Mouse (Mus musculus): ENCODE data around the gene Ddc. TPM values are rescaled to one million over a fixed set of nuclear protein-coding genes. Genes with fewer than 3 reads are reported as not detected.
A peak's percentile ranks its signal among the peaks of the same experiment; 100 is the strongest.

The Ddc gene
- polyA plus RNA-seq, 1 experiment from 2014 or later: 14.3 TPM

DNA sequence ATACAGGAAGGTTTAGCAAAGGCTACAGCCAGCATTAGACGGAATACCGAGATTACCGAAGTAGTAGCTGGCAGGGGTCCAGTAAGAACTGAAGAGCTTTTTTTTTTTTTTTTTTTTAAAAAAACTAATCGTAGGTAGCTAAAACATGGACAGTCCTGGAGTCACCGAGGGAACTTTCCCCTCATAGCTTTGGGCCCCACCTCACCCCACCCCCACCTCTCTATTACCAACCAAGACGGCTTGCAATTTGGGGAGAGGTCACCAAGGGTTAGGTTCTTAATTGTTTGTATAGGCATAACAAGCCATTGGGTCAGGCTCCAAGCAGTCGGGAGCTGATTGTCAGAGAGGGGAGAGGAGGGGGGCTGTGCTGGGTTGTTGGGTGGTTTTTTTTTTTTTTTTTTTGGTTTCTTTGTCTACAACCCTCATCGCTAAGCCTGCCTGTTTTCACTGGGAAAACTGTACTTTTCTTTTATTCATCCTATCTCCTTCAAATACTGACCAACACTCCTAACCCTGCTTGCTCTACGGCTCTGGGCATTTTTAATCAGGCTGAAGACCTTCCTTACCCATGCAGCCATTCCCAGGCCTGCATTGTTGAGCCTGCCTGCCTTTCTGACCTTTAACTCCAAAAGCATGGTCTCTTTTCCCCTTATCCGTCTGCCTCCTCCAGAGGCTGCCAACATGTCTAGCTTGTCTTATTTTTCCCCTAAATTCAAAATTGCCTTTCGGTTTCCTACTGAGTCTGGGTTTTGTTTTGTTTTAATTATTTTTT, 88.4 kb downstream of the Ddc start:
- Histone ChIP-seq H3K36me3 (peaks cover 15% of the 10 kb centered on the region), H3K4me1 (peaks cover 24% of the 10 kb centered on the region), H3K9me3 (replicated peaks) (no peaks in the 10 kb centered on the region), H3K4me2 (peak overlapping the region; percentile 71), H3K9ac (peak overlapping the region; percentile 77), H3K27me3 (no peaks in the 10 kb centered on the region), H3K27ac (peak overlapping the region; percentile 100), H3K4me3 (replicated peaks) (peak overlapping the region; percentile 72)
- peak; percentile 27 for ATAC-seq (replicated peaks; ENCODE audit: low FRiP score)
- 4% methylated on average over 11 of the region's 11 CpGs for WGBS

DNA sequence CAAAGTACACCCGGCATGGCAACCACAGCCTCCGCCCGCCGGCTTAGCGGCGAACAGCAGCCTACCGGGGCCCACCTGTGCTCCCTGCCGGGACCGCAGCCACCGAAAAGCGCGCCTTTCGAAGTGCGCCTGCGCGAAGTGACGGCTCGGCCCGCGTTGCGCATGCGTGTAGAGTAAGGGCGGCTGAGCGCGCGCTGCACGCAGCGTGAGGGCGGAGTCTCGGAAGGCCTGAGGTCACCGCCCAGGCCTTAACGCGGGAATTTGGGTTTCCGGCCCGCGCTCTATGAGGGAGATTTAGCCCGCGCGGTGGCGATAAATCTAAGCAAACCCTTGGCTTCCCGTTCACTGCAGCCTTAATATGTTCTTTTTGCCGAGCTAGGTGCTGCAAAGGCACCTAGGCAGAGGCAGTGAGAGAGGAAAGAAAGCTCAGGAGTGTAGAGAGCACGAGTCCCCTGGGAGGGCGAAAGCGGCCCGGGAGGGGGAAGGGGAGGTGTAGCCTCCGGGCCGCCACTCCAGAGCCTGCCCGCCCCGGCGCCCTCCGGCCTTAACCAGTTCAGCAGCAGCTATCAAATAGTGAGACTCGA, 89.0 kb downstream of the Ddc start, which contains the start of gene Fignl1:
Fignl1 (minus strand) TSS at position 143 of the 584 bp plus-strand sequence.
- Histone ChIP-seq H3K4me3 (replicated peaks) (peak within 1 kb of the TSS; percentile 72), H3K9ac (peak within 1 kb of the TSS; percentile 77), H3K36me3 (peaks cover 22% of the 10 kb centered on the region), H3K4me1 (peaks cover 24% of the 10 kb centered on the region), H3K27me3 (no peaks in the 10 kb centered on the region), H3K27ac (peak within 1 kb of the TSS; percentile 100), H3K4me2 (peak within 1 kb of the TSS; percentile 71), H3K9me3 (replicated peaks) (no peaks in the 10 kb centered on the region)
- ATAC-seq (replicated peaks; ENCODE audit: low FRiP score): peak; percentile 98
- WGBS: under 1% methylated on average over 53 of the region's 53 CpGs

DNA sequence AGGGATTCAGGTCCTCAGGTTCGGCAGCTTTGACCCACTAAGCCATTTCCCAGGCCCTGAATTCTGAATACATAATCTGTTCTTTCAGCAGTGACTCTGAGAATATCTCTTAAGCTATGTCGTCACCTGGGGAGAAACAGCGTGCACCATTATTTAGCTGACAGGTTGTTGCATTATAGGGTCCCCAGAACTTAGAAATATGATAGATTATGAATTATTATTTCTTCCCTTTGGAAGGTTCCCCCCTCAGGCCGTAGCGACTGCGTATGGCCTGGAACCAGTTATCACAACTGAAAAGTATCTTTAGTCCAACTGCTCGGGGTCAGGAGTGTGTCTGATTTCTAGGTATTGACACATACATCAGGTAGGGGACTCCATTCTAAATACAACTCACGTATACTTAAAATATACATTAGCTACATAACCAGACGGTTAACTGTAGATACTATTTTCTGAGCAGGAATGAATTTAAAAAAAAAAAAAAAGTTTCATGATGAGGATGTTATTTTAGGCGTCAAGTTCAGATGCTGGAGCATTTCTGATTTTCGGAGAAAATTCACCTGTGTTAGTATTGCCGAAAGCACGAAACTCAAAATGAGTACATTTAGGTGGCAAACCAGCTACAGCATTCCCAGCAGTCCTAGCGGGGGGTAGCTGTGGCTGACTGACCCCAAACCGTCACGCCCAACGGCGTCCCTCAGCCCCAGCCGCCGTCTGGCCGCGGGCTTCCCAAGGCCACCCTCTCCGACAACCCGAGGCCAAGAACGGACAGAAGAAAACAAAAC, 89.7 kb downstream of the Ddc start:
- Histone ChIP-seq H3K9ac (peak overlapping the region; percentile 77), H3K4me2 (peak overlapping the region; percentile 71), H3K4me3 (replicated peaks) (peak overlapping the region; percentile 72), H3K9me3 (replicated peaks) (no peaks in the 10 kb centered on the region), H3K27ac (peak overlapping the region; percentile 100), H3K36me3 (peaks cover 28% of the 10 kb centered on the region), H3K27me3 (no peaks in the 10 kb centered on the region), H3K4me1 (peaks cover 24% of the 10 kb centered on the region)
- peak; percentile 89 for ATAC-seq (replicated peaks; ENCODE audit: low FRiP score)
- WGBS: 13% methylated on average over 25 of the region's 25 CpGs

DNA sequence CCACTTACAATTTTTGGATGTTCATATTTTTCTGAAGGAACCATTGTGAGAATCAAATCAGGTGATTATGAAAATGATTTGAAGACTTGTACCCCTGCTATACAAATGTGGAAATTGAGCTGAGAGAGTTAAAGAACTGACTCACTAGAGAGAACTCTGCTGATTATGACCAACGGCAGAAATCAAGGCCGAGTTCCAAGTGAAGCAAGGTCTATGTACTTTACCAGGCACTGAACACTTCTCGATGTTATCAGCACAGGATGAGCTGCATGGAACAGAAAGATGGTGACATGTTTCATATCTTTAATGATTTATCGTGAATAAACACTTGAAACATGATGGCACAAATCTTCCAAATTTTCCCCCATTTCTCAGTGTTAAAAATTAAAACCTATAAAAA, 92.0 kb downstream of the Ddc start:
- H3K36me3 ChIP-seq: peaks cover 49% of the 10 kb centered on the region
- no peak for ATAC-seq (replicated peaks; ENCODE audit: low FRiP score)
- WGBS: 92% methylated on average over 4 of the region's 4 CpGs

DNA sequence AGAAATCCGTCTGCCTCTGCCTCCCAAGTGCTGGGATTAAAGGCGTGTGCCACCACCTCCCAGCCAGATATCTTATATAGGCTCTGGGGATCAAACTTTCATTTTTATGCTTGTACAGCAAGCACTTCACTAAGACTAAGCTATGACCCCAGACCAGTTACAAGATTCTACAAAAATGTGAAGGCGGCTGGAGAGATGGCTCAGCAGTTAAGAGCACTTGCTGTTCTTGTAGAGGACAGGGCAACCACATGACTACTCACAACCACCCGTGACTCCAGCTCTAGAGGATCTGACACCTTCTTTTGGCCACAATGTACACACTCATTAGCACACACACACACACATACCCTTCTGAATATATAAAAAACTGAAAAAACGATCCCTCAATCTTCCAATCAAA, 93.5 kb downstream of the Ddc start:
- no peak overlapping the region for H3K9ac ChIP-seq
- no peak overlapping the region for H3K4me2 ChIP-seq
- no peak for ATAC-seq (replicated peaks; ENCODE audit: low FRiP score)
- H3K27ac ChIP-seq: no peak overlapping the region
- no peaks in the 10 kb centered on the region for H3K27me3 ChIP-seq
- no peaks in the 10 kb centered on the region for H3K9me3 ChIP-seq (replicated peaks)
- WGBS: 95% methylated on average over 5 of the region's 5 CpGs
- H3K4me1 ChIP-seq: peaks cover 9% of the 10 kb centered on the region
- H3K36me3 ChIP-seq: peaks cover 62% of the 10 kb centered on the region
- no peak overlapping the region for H3K4me3 ChIP-seq (replicated peaks)

More for the DNA sequence above, 92.0 kb downstream of the Ddc start:
- Histone ChIP-seq H3K9me3 (replicated peaks) (no peaks in the 10 kb centered on the region), H3K9ac (no peak overlapping the region), H3K27ac (no peak overlapping the region), H3K27me3 (no peaks in the 10 kb centered on the region), H3K4me2 (no peak overlapping the region), H3K4me1 (peaks cover 22% of the 10 kb centered on the region), H3K4me3 (replicated peaks) (no peak overlapping the region)

DNA sequence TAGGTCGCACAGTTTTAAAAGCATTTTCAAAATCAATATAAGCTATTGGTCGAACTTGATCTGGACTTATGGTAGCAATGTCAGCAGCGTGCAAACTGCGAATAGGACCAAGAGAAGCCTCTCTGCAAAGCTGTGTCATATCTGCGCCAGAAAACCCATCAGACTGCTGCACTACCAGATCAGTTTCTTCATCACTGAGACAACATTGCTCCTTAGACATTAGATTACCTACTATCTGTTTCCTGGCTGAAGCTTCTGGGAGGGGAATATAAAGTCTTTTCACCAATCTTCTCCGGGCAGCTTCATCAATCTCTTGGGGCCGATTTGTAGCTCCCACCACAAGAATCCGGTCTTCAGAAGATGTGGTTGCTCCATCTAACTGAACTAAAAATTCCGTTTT, 96.9 kb downstream of the Ddc start:
- no peak for ATAC-seq (replicated peaks; ENCODE audit: low FRiP score)
- Histone ChIP-seq H3K9ac (no peak overlapping the region), H3K27ac (no peak overlapping the region), H3K36me3 (peaks cover 88% of the 10 kb centered on the region), H3K27me3 (no peaks in the 10 kb centered on the region), H3K9me3 (replicated peaks) (no peaks in the 10 kb centered on the region), H3K4me1 (no peaks in the 10 kb centered on the region), H3K4me2 (no peak overlapping the region), H3K4me3 (replicated peaks) (no peak overlapping the region)
- 92% methylated on average over 9 of the region's 9 CpGs for WGBS

DNA sequence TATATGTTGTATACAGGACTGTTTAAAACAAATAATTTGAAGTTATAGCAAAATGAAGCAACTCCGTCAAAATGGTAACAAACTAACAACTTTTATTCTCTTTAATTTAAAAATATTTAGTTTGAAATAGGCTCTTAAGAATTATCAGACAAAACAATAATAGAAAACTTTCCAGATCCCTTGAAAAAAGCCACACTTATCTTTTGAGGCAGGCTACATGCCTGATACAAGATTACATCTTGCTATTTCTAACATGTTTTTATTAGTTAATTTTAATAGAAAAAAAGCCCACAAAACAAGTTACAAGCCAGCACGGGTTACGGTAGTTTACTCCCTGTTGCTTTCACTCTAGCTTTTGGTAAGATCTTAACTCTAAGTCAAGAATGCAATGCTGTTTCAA, 97.6 kb downstream of the Ddc start:
- Histone ChIP-seq H3K9ac (no peak overlapping the region), H3K4me3 (replicated peaks) (no peak overlapping the region), H3K4me1 (no peaks in the 10 kb centered on the region), H3K27me3 (no peaks in the 10 kb centered on the region), H3K4me2 (no peak overlapping the region), H3K36me3 (peaks cover 84% of the 10 kb centered on the region), H3K27ac (no peak overlapping the region), H3K9me3 (replicated peaks) (no peaks in the 10 kb centered on the region)
- ATAC-seq (replicated peaks; ENCODE audit: low FRiP score): no peak
- WGBS: 91% methylated on average over 3 of the region's 3 CpGs

DNA sequence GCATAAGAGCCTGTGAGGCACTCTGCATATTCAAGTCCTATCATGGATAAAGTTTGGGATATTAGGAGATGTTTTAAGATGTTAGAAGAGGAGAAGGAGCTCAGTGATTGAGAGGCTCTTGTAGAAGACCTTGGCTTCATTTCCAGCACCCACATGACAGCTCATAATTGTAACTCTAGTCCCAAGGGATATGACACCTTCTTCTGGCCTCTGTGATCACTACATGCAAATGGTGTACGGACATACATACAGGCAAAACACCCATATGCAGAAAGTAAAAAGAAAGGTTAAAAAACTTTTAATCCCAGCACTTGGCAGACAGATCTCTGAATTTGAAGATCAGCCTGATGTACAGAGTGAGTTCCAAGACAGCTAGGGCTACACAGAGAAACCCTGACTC, 99.3 kb downstream of the Ddc start:
- H3K9me3 ChIP-seq (replicated peaks): no peaks in the 10 kb centered on the region
- no peak overlapping the region for H3K4me2 ChIP-seq
- no peaks in the 10 kb centered on the region for H3K27me3 ChIP-seq
- ATAC-seq (replicated peaks; ENCODE audit: low FRiP score): no peak
- H3K36me3 ChIP-seq: peaks cover 71% of the 10 kb centered on the region
- WGBS: 96% methylated on average over 1 of the region's 1 CpGs
- no peaks in the 10 kb centered on the region for H3K4me1 ChIP-seq
- H3K4me3 ChIP-seq (replicated peaks): no peak overlapping the region
- no peak overlapping the region for H3K9ac ChIP-seq
- no peak overlapping the region for H3K27ac ChIP-seq

DNA sequence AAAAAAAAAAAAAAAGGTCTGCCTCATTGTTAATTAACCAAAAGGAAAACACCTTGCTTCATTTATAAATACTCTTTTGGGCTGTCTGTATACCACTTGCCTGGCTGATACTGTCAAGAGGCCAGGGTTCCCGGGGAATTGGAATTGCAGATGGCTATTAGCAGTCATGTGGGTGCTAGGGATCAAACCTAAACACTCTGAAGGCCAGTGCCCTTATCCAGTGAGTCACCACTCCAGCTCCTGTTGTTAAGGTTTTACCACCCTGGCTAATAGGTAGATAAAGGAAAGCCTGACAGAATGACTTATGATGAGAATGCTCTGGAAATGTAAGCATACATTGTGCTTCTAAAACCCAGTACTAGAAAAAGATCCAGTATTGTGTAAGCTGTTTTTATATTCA, 103.3 kb downstream of the Ddc start:
- ATAC-seq (replicated peaks; ENCODE audit: low FRiP score): no peak
- Histone ChIP-seq H3K27ac (no peak overlapping the region), H3K9ac (no peak overlapping the region), H3K4me2 (no peak overlapping the region), H3K27me3 (no peaks in the 10 kb centered on the region), H3K9me3 (replicated peaks) (no peaks in the 10 kb centered on the region), H3K36me3 (peaks cover 35% of the 10 kb centered on the region), H3K4me1 (no peaks in the 10 kb centered on the region), H3K4me3 (replicated peaks) (no peak overlapping the region)
- WGBS: 65% methylated on average over 1 of the region's 1 CpGs

DNA sequence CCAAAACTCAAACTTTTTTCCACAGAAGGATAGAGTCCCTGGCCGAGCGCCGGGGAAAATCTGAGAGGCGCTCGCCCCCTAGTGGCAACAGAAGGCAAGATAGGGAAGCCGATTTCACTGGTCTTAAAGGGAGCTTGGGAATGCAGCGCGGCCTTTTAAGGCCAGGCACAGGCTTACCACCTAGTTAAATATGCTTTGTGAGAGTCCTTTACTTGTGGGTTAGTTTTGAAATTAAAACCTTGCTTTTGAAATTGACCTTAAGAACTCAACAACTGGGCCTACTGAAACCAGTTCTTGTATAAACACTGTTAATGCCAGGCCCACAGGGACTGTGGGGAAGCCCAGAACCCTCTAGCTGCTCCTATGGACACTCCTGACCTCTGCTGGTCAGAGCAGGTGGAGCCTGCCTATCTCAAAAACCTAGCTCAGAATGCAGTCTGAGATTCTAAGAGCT, 109.4 kb downstream of the Ddc start:
- H3K27me3 ChIP-seq: no peaks in the 10 kb centered on the region
- H3K4me1 ChIP-seq: no peaks in the 10 kb centered on the region
- peak overlapping the region; percentile 49 for H3K4me2 ChIP-seq
- H3K9me3 ChIP-seq (replicated peaks): no peaks in the 10 kb centered on the region
- peak; percentile 96 for ATAC-seq (replicated peaks; ENCODE audit: low FRiP score)
- 2% methylated on average over 8 of the region's 8 CpGs for WGBS
- no peak overlapping the region for H3K27ac ChIP-seq
- no peak overlapping the region for H3K9ac ChIP-seq
- H3K36me3 ChIP-seq: no peaks in the 10 kb centered on the region
- H3K4me3 ChIP-seq (replicated peaks): peak overlapping the region; percentile 21

DNA sequence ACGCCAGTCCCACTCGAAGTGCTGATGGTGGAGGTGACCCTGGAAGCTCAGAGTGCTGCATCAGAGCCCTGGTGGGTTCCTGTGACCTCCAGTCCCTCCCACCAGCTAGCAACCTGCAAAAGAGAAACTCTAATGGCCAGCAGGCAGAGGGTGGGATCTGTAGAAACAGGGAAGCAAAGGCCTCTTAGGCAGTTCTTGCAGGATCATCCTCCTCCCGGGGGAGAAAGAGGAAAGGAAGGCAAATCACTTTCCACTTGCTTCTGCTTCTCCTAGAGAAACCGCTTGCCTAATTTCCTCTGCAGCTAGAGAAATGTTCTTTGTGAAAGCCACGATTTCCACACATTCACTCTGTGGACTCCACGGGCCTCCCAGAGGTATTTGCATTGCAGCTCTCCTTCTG, 112.5 kb downstream of the Ddc start:
- Histone ChIP-seq H3K9ac (no peak overlapping the region), H3K27ac (no peak overlapping the region), H3K36me3 (no peaks in the 10 kb centered on the region), H3K4me3 (replicated peaks) (no peak overlapping the region), H3K4me1 (no peaks in the 10 kb centered on the region), H3K27me3 (no peaks in the 10 kb centered on the region), H3K4me2 (no peak overlapping the region), H3K9me3 (replicated peaks) (no peaks in the 10 kb centered on the region)
- 66% methylated on average over 6 of the region's 6 CpGs for WGBS
- ATAC-seq (replicated peaks; ENCODE audit: low FRiP score): no peak

DNA sequence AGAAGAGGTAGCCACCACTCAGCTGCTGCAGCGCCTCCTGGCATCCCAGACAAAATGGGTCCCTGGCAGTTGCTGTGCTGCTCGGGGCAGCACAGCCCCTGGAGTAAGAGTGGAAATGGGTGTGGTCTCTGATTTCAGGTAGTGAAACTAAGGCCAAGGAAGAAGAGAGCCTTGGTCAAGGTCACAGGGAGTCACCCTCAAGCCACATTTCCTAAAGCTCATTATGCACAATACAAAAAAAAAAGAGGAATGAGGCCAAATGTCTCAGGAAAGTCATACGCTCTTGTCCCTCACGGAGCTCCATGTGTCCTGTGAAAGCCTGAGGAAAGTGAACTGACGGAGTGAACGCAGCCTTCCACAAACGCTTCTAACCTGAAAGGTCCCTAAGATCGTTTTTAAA, 116.2 kb downstream of the Ddc start:
- no peak overlapping the region for H3K9ac ChIP-seq
- H3K36me3 ChIP-seq: no peaks in the 10 kb centered on the region
- H3K9me3 ChIP-seq (replicated peaks): no peaks in the 10 kb centered on the region
- WGBS: 80% methylated on average over 8 of the region's 8 CpGs
- no peaks in the 10 kb centered on the region for H3K4me1 ChIP-seq
- H3K4me2 ChIP-seq: no peak overlapping the region
- ATAC-seq (replicated peaks; ENCODE audit: low FRiP score): no peak
- H3K4me3 ChIP-seq (replicated peaks): no peak overlapping the region
- no peak overlapping the region for H3K27ac ChIP-seq
- no peaks in the 10 kb centered on the region for H3K27me3 ChIP-seq

Measured in kidney, embryonic 15.5 days (tissue).